Mouse (Mus musculus): Measurements from ENCODE around the gene Gpc6. TPM values are rescaled to one million over a fixed set of nuclear protein-coding genes. Genes with fewer than 3 reads are reported as not detected.

Gene Gpc6
- total and polyA plus RNA-seq, 3 experiments = 4.6 to 10.3 (median 8.0) TPM

DNA sequence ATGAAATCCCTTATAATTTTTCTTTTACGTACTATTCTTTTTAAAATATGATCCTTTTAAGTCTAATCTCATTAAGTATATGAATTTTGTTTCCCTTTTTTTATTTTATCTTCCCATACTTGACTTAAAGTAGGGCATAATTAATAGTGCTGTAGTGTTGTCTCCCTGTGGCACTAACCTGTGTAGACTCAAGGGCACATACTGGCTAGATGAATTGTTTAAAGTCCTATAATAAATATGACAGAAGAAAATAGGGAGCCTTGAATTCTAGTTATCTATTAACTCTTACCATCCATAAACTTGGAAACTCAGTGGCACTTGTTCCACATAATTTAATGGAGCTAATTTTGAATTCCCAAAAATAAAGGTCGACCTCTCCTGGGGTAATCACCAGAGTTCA lies 268.2 kb downstream of the Gpc6 start:
- Histone ChIP-seq H3K36me3 (ENCODE audit: control insufficient read depth, insufficient read depth, low read length) (peaks cover 2% of the 10 kb centered on the region), H3K79me2 (replicated peaks; ENCODE audit: control insufficient read depth, insufficient read depth, low read length) (no peaks in the 10 kb centered on the region), H3K4me3 (no peak overlapping the region), H3K27me3 (ENCODE audit: control insufficient read depth, insufficient read depth, low read length) (no peaks in the 10 kb centered on the region), H3K9ac (ENCODE audit: low read depth, low read length) (no peak overlapping the region), H3K4me1 (ENCODE audit: control insufficient read depth, insufficient read depth, low read length) (no peaks in the 10 kb centered on the region; the same call in 1 of the 2 replicates), H3K27ac (no peak overlapping the region)
- WGBS = 84% methylated on average over 2 of the region's 2 CpGs
- intact Hi-C loops (cut with DNase I) = no loop called here
- DNase-seq = no peak
- TF ChIP-seq CTCF (IDR thresholded peaks at IDR 0.05) = no peak
- no peak for TF ChIP-seq EP300 (IDR thresholded peaks at IDR 0.05; ENCODE audit: insufficient read depth, low read depth, low read length)
- no peak for TF ChIP-seq POLR2A (IDR thresholded peaks at IDR 0.05; ENCODE audit: insufficient read depth, low read depth, low read length)

DNA sequence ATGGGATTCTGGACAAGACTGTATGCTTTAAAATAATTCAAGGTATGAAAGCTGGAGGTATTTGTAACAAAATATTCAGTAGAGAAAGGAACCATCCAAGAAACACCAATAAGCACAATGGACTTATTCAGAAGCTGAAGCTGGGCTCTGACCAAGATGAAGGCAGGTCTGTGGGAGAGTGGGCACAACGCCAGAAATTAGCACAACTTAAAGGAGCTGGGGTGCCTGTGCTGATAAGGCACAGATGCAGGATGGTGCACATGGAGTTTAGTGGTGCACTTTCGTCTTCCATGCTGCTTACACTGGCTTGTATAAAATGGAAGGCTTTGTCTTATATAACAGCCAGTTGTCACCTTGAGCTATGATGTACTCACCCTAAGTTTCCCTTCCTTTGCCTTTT lies 276.9 kb downstream of the Gpc6 start:
- no peaks in the 10 kb centered on the region for H3K4me1 ChIP-seq (ENCODE audit: control insufficient read depth, insufficient read depth, low read length)
- 51% methylated on average over 2 of the region's 2 CpGs for WGBS
- no peak overlapping the region for H3K27ac ChIP-seq
- no peak for DNase-seq
- TF ChIP-seq CTCF (IDR thresholded peaks at IDR 0.05) = no peak
- TF ChIP-seq POLR2A (IDR thresholded peaks at IDR 0.05; ENCODE audit: insufficient read depth, low read depth, low read length) = no peak
- no peak for TF ChIP-seq EP300 (IDR thresholded peaks at IDR 0.05; ENCODE audit: insufficient read depth, low read depth, low read length)
- H3K79me2 ChIP-seq (replicated peaks; ENCODE audit: control insufficient read depth, insufficient read depth, low read length) = no peaks in the 10 kb centered on the region
- no peak overlapping the region for H3K9ac ChIP-seq (ENCODE audit: low read depth, low read length)
- intact Hi-C loops (cut with DNase I) = no loop called here
- no peak overlapping the region for H3K4me3 ChIP-seq
- no peaks in the 10 kb centered on the region for H3K27me3 ChIP-seq (ENCODE audit: control insufficient read depth, insufficient read depth, low read length)
- H3K36me3 ChIP-seq (ENCODE audit: control insufficient read depth, insufficient read depth, low read length) = no peaks in the 10 kb centered on the region

DNA sequence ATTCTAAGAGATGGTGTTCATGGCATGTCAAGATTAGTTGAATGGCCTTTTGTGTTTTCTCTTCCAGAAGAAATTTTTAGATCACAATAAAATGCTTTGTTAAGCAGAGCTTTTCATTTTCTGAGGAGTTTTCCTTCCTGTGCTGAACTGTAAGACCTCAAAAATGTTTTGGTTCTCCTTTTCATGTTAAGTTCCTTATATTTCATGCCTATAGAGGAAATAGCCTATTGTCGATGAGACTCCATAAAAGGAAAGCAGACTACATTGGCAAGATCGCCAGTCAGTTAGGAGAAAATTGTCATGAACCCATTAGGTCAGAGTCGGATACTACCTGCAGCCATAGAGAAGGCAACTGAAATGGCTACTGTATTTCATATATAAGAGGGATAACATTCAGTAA lies 278.8 kb downstream of the Gpc6 start:
- Histone ChIP-seq H3K9ac (ENCODE audit: low read depth, low read length) (no peak overlapping the region), H3K79me2 (replicated peaks; ENCODE audit: control insufficient read depth, insufficient read depth, low read length) (no peaks in the 10 kb centered on the region), H3K4me1 (ENCODE audit: control insufficient read depth, insufficient read depth, low read length) (no peaks in the 10 kb centered on the region), H3K36me3 (ENCODE audit: control insufficient read depth, insufficient read depth, low read length) (no peaks in the 10 kb centered on the region), H3K4me3 (no peak overlapping the region), H3K27ac (no peak overlapping the region), H3K27me3 (ENCODE audit: control insufficient read depth, insufficient read depth, low read length) (no peaks in the 10 kb centered on the region)
- intact Hi-C loops (cut with DNase I) = no loop called here
- no peak for TF ChIP-seq EP300 (IDR thresholded peaks at IDR 0.05; ENCODE audit: insufficient read depth, low read depth, low read length)
- no peak for TF ChIP-seq POLR2A (IDR thresholded peaks at IDR 0.05; ENCODE audit: insufficient read depth, low read depth, low read length)
- TF ChIP-seq CTCF (IDR thresholded peaks at IDR 0.05) = no peak
- DNase-seq = no peak
- 72% methylated on average over 3 of the region's 3 CpGs for WGBS

DNA sequence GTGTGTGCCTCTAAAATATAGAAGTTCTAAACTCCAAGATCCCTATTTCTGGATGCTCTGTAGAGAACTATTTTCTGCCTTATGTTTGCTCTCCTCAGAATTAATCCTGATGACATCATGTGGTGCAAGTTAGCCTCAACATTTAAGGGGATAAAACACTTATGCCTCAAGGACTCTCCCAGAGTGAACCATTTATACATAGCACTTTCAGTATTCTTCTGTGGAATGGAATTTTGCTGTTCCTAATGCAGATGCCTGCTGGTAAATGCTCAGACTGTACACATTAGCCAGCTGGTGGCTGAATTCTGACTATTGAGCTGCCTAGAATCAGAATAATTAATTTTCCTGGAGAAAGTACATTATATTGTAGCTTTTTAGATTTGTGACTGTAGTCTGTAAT lies 289.3 kb downstream of the Gpc6 start:
- H3K4me3 ChIP-seq = no peak overlapping the region
- TF ChIP-seq POLR2A (IDR thresholded peaks at IDR 0.05; ENCODE audit: insufficient read depth, low read depth, low read length) = no peak
- no peak for TF ChIP-seq CTCF (IDR thresholded peaks at IDR 0.05)
- no peak for TF ChIP-seq EP300 (IDR thresholded peaks at IDR 0.05; ENCODE audit: insufficient read depth, low read depth, low read length)
- no peak overlapping the region for H3K9ac ChIP-seq (ENCODE audit: low read depth, low read length)
- H3K79me2 ChIP-seq (replicated peaks; ENCODE audit: control insufficient read depth, insufficient read depth, low read length) = no peaks in the 10 kb centered on the region
- H3K27me3 ChIP-seq (ENCODE audit: control insufficient read depth, insufficient read depth, low read length) = no peaks in the 10 kb centered on the region
- intact Hi-C loops (cut with DNase I) = no loop called here
- no peak for DNase-seq
- H3K27ac ChIP-seq = no peak overlapping the region
- no peaks in the 10 kb centered on the region for H3K4me1 ChIP-seq (ENCODE audit: control insufficient read depth, insufficient read depth, low read length)
- H3K36me3 ChIP-seq (ENCODE audit: control insufficient read depth, insufficient read depth, low read length) = no peaks in the 10 kb centered on the region

DNA sequence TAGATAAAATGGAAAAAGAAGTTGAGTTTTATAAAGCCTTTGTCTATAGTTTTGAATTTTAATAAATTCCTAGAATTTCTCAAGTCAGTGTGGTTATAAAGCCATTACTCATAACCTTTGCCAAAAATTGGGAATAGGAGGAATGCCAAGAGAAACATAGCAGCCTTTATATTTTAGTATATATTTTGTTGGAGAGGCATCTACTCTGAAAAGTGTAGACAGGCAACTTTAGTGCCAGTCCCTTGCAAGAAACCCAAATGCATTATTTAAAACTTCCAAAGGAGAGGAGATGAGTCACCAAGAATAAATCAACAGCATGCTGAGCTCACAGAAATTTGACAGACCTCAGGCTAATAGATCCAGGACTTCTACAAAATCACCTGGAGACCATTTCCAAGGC lies 301.8 kb downstream of the Gpc6 start:
- Histone ChIP-seq H3K4me1 (ENCODE audit: control insufficient read depth, insufficient read depth, low read length) (no peaks in the 10 kb centered on the region), H3K4me3 (no peak overlapping the region), H3K27me3 (ENCODE audit: control insufficient read depth, insufficient read depth, low read length) (no peaks in the 10 kb centered on the region), H3K36me3 (ENCODE audit: control insufficient read depth, insufficient read depth, low read length) (no peaks in the 10 kb centered on the region), H3K27ac (no peak overlapping the region), H3K79me2 (replicated peaks; ENCODE audit: control insufficient read depth, insufficient read depth, low read length) (no peaks in the 10 kb centered on the region), H3K9ac (ENCODE audit: low read depth, low read length) (no peak overlapping the region)
- no peak for DNase-seq
- intact Hi-C loops (cut with DNase I) = no loop called here
- no peak for TF ChIP-seq CTCF (IDR thresholded peaks at IDR 0.05)
- TF ChIP-seq POLR2A (IDR thresholded peaks at IDR 0.05; ENCODE audit: insufficient read depth, low read depth, low read length) = no peak
- TF ChIP-seq EP300 (IDR thresholded peaks at IDR 0.05; ENCODE audit: insufficient read depth, low read depth, low read length) = no peak

DNA sequence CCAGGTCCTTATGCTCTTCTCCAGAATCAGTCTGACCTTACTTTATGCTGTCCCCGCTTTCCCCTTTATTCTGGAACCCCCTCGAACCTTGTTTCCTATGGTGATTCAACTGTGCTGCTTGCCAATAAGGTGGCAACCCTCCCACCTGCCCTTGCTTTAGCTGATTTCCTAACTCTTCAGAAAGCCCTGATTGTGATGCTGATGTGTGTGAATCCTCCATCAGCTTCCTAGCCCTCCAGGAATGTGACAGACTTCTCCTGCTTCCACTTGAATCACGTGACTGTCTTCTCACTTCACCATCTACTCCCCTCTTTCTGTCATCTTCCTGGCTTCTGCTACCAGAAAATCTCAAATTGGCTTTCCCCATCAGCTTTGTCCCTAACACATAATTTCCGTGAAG lies 305.4 kb downstream of the Gpc6 start:
- intact Hi-C loops (cut with DNase I) = no loop called here
- Histone ChIP-seq H3K9ac (ENCODE audit: low read depth, low read length) (no peak overlapping the region), H3K27ac (no peak overlapping the region), H3K4me3 (no peak overlapping the region), H3K79me2 (replicated peaks; ENCODE audit: control insufficient read depth, insufficient read depth, low read length) (no peaks in the 10 kb centered on the region), H3K36me3 (ENCODE audit: control insufficient read depth, insufficient read depth, low read length) (no peaks in the 10 kb centered on the region), H3K4me1 (ENCODE audit: control insufficient read depth, insufficient read depth, low read length) (no peaks in the 10 kb centered on the region), H3K27me3 (ENCODE audit: control insufficient read depth, insufficient read depth, low read length) (no peaks in the 10 kb centered on the region)
- no peak for DNase-seq
- WGBS = 58% methylated on average over 4 of the region's 4 CpGs
- TF ChIP-seq EP300 (IDR thresholded peaks at IDR 0.05; ENCODE audit: insufficient read depth, low read depth, low read length) (no peak), POLR2A (IDR thresholded peaks at IDR 0.05; ENCODE audit: insufficient read depth, low read depth, low read length) (no peak), CTCF (IDR thresholded peaks at IDR 0.05) (no peak)
